In the genomic region with DNA sequence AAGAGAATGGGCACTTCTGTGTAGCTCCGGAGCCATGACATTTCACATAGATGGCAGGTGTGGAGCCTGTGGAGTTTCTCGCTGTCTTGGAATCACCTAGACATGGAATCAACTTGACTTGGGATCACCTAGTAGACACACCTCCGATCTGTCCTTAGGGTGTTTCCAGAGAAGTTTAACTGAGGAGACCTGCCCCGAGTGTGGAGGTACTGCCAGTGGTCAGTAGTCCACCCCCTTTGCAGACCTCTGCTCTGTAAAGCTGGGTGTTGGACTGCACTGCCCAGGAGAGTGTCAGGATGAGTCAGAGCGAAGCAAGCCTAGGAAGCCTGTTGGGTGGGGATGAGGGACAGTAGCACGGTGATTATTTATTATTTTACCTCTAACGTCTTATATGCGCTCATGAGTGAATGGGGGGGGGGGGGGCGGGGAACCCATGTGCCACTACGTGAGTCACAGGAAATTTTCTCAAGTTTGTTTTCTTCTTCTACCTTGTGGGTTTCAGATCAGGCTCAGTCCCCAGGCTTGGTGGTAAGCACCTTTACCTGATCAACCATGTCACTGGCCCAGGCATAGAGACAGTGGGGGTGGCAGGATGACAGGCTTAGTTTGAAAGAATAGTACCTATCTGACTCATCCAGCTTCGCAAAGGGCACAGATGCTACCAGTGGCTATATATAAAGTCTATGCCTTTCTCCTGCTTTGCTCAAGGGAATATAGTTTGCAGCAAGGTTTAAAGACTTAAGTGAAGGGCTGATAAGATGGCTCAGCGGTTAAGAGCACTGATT, we compare ENCODE assay signal across 16 mouse cellular contexts. TPM values are rescaled to one million over a fixed set of nuclear protein-coding genes. Genes with fewer than 3 reads are reported as not detected.
A peak's percentile ranks its signal among the peaks of the same experiment; 100 is the strongest.
DNase-seq lines count a peak whose midpoint lies in the region; ATAC-seq and TF ChIP-seq lines count a peak whose summit lies in the region.
"Had no signal": no experiment of that assay in that cellular context is flagged by ENCODE, and none has a peak within 500 bp of the region (broad histone marks: within the 10 kb centered on the region; RNA-seq: fewer than 3 reads in every experiment).

No protein-coding gene starts in this region.

- dilution Hi-C loops in CH12.LX (cut with MboI; ENCODE audit: extremely low pct_ligation_motif_present, extremely low pct_unique_long_range_greater_than_20kb, low sequenced_read_pairs) = no loop called here

- TF ChIP-seq EP300 in CH12.LX (IDR thresholded peaks at IDR 0.05; ENCODE audit: low read length) = no peak

- H3K4me2 ChIP-seq in midbrain, embryonic 11.5 days = no peak overlapping the region
- H3K4me2 ChIP-seq in CH12.LX (ENCODE audit: insufficient read depth, low read depth, poor library complexity, severe bottlenecking) = no peak overlapping the region
- H3K4me2 ChIP-seq: heart, embryonic 12.5 days; hindbrain, embryonic 15.5 days had no signal

- no peaks in the 10 kb centered on the region for H3K27me3 ChIP-seq in midbrain, embryonic 11.5 days (ENCODE audit: control insufficient read depth, insufficient read depth, low read length)
- H3K27me3 ChIP-seq in midbrain, embryonic 10.5 days (ENCODE audit: low read depth, poor library complexity, severe bottlenecking) = no peaks in the 10 kb centered on the region
- H3K27me3 ChIP-seq in CH12.LX (replicated peaks) = no peaks in the 10 kb centered on the region
- H3K27me3 ChIP-seq: heart, embryonic 12.5 days; hindbrain, embryonic 15.5 days had no signal

- no peak for ATAC-seq in midbrain, embryonic 11.5 days (ENCODE audit: low FRiP score)
- ATAC-seq: forebrain, embryonic 14.5 days had no signal

- peaks cover 12% of the 10 kb centered on the region for H3K4me1 ChIP-seq in midbrain, embryonic 11.5 days (ENCODE audit: control insufficient read depth, insufficient read depth, low read length)
- H3K4me1 ChIP-seq in midbrain, embryonic 10.5 days = peaks cover 22% of the 10 kb centered on the region
- peaks cover 4 to 26% of the 10 kb centered on the region in 2 experiments; a peak in 3 of 4 replicates for H3K4me1 ChIP-seq in CH12.LX (ENCODE audit: control insufficient read depth in 1 of 2, insufficient read depth in 2 of 2)

- intact Hi-C loops in gastrocnemius, postnatal 36 days (cut with DNase I) = no loop called here

- in situ Hi-C loops in CH12.LX (cut with MboI; ENCODE audit: low pct_ligation_motif_present, low pct_unique_long_range_greater_than_20kb, low sequenced_read_pairs) = no loop called here

- no peak for TF ChIP-seq POLR2A in CH12.LX (IDR thresholded peaks at IDR 0.05; ENCODE audit: low read depth, low read length)

- no peak for TF ChIP-seq CTCF in CH12.LX (conservative IDR thresholded peaks at IDR 0.05 in 1 of 2, IDR thresholded peaks at IDR 0.05 in 1 of 2; ENCODE audit: low read depth in 2 of 2, low read length in 2 of 2)

- H3K9me3 ChIP-seq in midbrain, embryonic 11.5 days (ENCODE audit: control insufficient read depth, low read length) = no peaks in the 10 kb centered on the region; the same call in 1 of the 2 replicates
- no peaks in the 10 kb centered on the region; the same call in 1 of the 2 replicates for H3K9me3 ChIP-seq in midbrain, embryonic 10.5 days (replicated peaks)
- peaks cover 10% of the 10 kb centered on the region for H3K9me3 ChIP-seq in CH12.LX (replicated peaks; ENCODE audit: low read length)
- H3K9me3 ChIP-seq: heart, embryonic 12.5 days; hindbrain, embryonic 15.5 days had no signal

- no peak overlapping the region for H3K9ac ChIP-seq in midbrain, embryonic 11.5 days (ENCODE audit: low read length)
- H3K9ac ChIP-seq in CH12.LX (ENCODE audit: insufficient read depth, low read depth) = no peak overlapping the region
- H3K9ac ChIP-seq: heart, embryonic 12.5 days; hindbrain, embryonic 15.5 days had no signal

- no peak overlapping the region for H3K4me3 ChIP-seq in midbrain, embryonic 11.5 days (ENCODE audit: low read depth, low read length)
- no peak overlapping the region for H3K4me3 ChIP-seq in midbrain, embryonic 10.5 days
- no peak overlapping the region for H3K4me3 ChIP-seq in CH12.LX (replicated peaks in 1 of 3; ENCODE audit: low read depth in 2 of 3, low read length in 2 of 3, poor library complexity in 1 of 3)
- H3K4me3 ChIP-seq: embryonic facial prominence, embryonic 10.5 days; heart, embryonic 12.5 days; hindbrain, embryonic 15.5 days had no signal

- H3K27ac ChIP-seq in midbrain, embryonic 11.5 days (ENCODE audit: low read depth, low read length) = no peak overlapping the region
- H3K27ac ChIP-seq in midbrain, embryonic 10.5 days (replicated peaks) = no peak overlapping the region
- no peak overlapping the region for H3K27ac ChIP-seq in CH12.LX (ENCODE audit: insufficient read depth, low read depth)
- H3K27ac ChIP-seq: embryonic facial prominence, embryonic 10.5 days; hindbrain, embryonic 15.5 days had no signal

- 95% methylated on average over 12 of the region's 12 CpGs for WGBS in midbrain, embryonic 11.5 days
- 96% methylated on average over 12 of the region's 12 CpGs for WGBS in midbrain, embryonic 10.5 days

- DNase-seq in midbrain, embryonic 11.5 days (ENCODE audit: low spot score, missing footprints) = peak; percentile 72
- DNase-seq in midbrain, embryonic 10.5 days (ENCODE audit: low spot score) = no peak
- DNase-seq in CH12.LX (ENCODE audit: extremely low read depth) = peak; percentile 31
- peak; percentile 83 for DNase-seq in induced T-regulatory cell, adult 2 months (ENCODE audit: low read depth)
- DNase-seq in kidney, postnatal 10 days = no peak
- no peak for DNase-seq in gastrocnemius, postnatal 36 days
- DNase-seq in lung, adult 18-20 months = no peak
- DNase-seq: adrenal gland, postnatal 10 days; cerebellum, adult 11-12 months; cerebellum, adult 9-10 months; cerebellum, postnatal 25 days; kidney, adult 18-20 months had no signal

- H3K36me3 ChIP-seq in midbrain, embryonic 11.5 days (ENCODE audit: control insufficient read depth, insufficient read depth, low read length) = peaks cover 6% of the 10 kb centered on the region; the same call in 1 of the 2 replicates
- H3K36me3 ChIP-seq in midbrain, embryonic 10.5 days = peaks cover 67% of the 10 kb centered on the region
- peaks cover 8 to 52% of the 10 kb centered on the region in 2 experiments for H3K36me3 ChIP-seq in CH12.LX (replicated peaks in 1 of 2; ENCODE audit: control insufficient read depth in 1 of 2, insufficient read depth in 1 of 2, low read length in 1 of 2)

- no peak for TF ChIP-seq RAD21 in CH12.LX (IDR thresholded peaks at IDR 0.05; ENCODE audit: low read depth, low read length)

- H3K79me2 ChIP-seq in CH12.LX (replicated peaks; ENCODE audit: control insufficient read depth, extremely low read depth, insufficient read depth, poor library complexity, severe bottlenecking) = peaks cover 34% of the 10 kb centered on the region

TF ChIP-seq in CH12.LX, 34 proteins besides CTCF, POLR2A, EP300 and RAD21:
- TF ChIP-seq ZNF384 (IDR thresholded peaks at IDR 0.05; ENCODE audit: low read depth, low read length) = no peak
- 0 out of 2 replicates have a peak, but pooled peaks have one; percentile 5 for TF ChIP-seq IRF4 (IDR thresholded peaks at IDR 0.05; ENCODE audit: low read depth, low read length)

RNA-seq across cellular contexts. Expression of a gene that starts 3.1 kb away (rescaled TPM):
- 340 and 352 TPM in 2 replicates for polyA plus RNA-seq in midbrain, embryonic 11.5 days (2014; fragmentation: Nextera tagmentation; extraction: Ambion mirVana)
- 288 and 307 TPM in 2 replicates for polyA plus RNA-seq in midbrain, embryonic 10.5 days (2016; fragmentation: Nextera tagmentation; extraction: Ambion mirVana)
- 63.0 and 70.0 TPM in 2 replicates for total RNA-seq in CH12.LX (2012; rRNA removed)
- total RNA-seq in CH12.LX (2014; rRNA removed) = 85.8 and 88.9 TPM in 2 replicates
- polyA plus RNA-seq in CH12.LX (2012; ENCODE audit: insufficient read length, low read depth) = 115 and 129 TPM in 2 replicates
- 10 to 100 TPM; 15.3 to 15.5 TPM for total RNA-seq in gastrocnemius, postnatal 36 days (2021)

RNA-seq across cellular contexts. Expression of a gene that starts 9.7 kb away (rescaled TPM):
- polyA plus RNA-seq in midbrain, embryonic 11.5 days (2014; fragmentation: Nextera tagmentation; extraction: Ambion mirVana) = 35.9 and 39.7 TPM in 2 replicates
- 35.7 and 43.3 TPM in 2 replicates for polyA plus RNA-seq in midbrain, embryonic 10.5 days (2016; fragmentation: Nextera tagmentation; extraction: Ambion mirVana)
- total RNA-seq in CH12.LX (2012; rRNA removed) (35.7 and 40.0 TPM in 2 replicates), CH12.LX (2014; rRNA removed) (59.7 and 70.5 TPM in 2 replicates)
- 43.8 and 53.6 TPM in 2 replicates for polyA plus RNA-seq in CH12.LX (2012; ENCODE audit: insufficient read length, low read depth)
- total RNA-seq in gastrocnemius, postnatal 36 days (2021) = 10 to 100 TPM; 28.6 to 32.7 TPM

RNA-seq across cellular contexts. Expression of a gene that starts 57.8 kb away (rescaled TPM):
- polyA plus RNA-seq in midbrain, embryonic 11.5 days (2014; fragmentation: Nextera tagmentation; extraction: Ambion mirVana) = 2.4 and 3.3 TPM in 2 replicates
- 2.2 and 2.3 TPM in 2 replicates for polyA plus RNA-seq in midbrain, embryonic 10.5 days (2016; fragmentation: Nextera tagmentation; extraction: Ambion mirVana)
- not detected in 2 replicates for total RNA-seq in CH12.LX (2012; rRNA removed)
- total RNA-seq in CH12.LX (2014; rRNA removed) = not detected in 2 replicates
- polyA plus RNA-seq in CH12.LX (2012; ENCODE audit: insufficient read length, low read depth) = not detected in 2 replicates
- 1 to 10 TPM; 1.7 to 2.8 TPM for total RNA-seq in gastrocnemius, postnatal 36 days (2021)

Comparison
In these comparisons a context has a peak if more than half of its experiments do, and no peak if none do; other contexts are left out.
1. DNase-seq: peak in midbrain, embryonic 11.5 days (single experiment), CH12.LX (single experiment) and induced T-regulatory cell, adult 2 months (single experiment); none in midbrain, embryonic 10.5 days (single experiment), kidney, postnatal 10 days (single experiment), gastrocnemius, postnatal 36 days (0 of 2) and lung, adult 18-20 months (0 of 2).